Mouse (Mus musculus) lung, postnatal 4 days (tissue): ENCODE data around the gene Fkbp4.

Source experiments
- DNase-seq, 2 experiments: peaks; one replicate each; pipeline ENCODE4 v3.0.0; 2021

Fkbp4 gene

GRCm38 (mm10) chr6:128438317-128438870 is at the start of gene Fkbp4:
Fkbp4 (minus strand) TSS chr6:128438677.
- peak; percentile 96 to 97 for DNase-seq

GRCm38 (mm10) chr6:128487736-128488135 is 49.3 kb upstream of the Fkbp4 start:
- DNase-seq = no peak

- peak; percentile 89 to 96 for DNase-seq
Observed at GRCm38 (mm10) chr6:128479463-128480454, 41.3 kb upstream of the Fkbp4 start.

GRCm38 (mm10) chr6:128477495-128477894 is 39.0 kb upstream of the Fkbp4 start:
- no peak for DNase-seq

- DNase-seq = no peak
Observed at GRCm38 (mm10) chr6:128474112-128474511, 35.6 kb upstream of the Fkbp4 start.

- peak; percentile 63 to 74 for DNase-seq
Observed at GRCm38 (mm10) chr6:128469451-128469850, 31.0 kb upstream of the Fkbp4 start.

GRCm38 (mm10) chr6:128467298-128467697 is 28.8 kb upstream of the Fkbp4 start:
- no peak for DNase-seq

- no peak for DNase-seq
Observed at GRCm38 (mm10) chr6:128466563-128466962, 28.1 kb upstream of the Fkbp4 start.

- DNase-seq = no peak
Observed at GRCm38 (mm10) chr6:128466043-128466442, 27.6 kb upstream of the Fkbp4 start.

- DNase-seq = no peak
Observed at GRCm38 (mm10) chr6:128464996-128465395, 26.5 kb upstream of the Fkbp4 start.

GRCm38 (mm10) chr6:128461606-128462005 is 23.1 kb upstream of the Fkbp4 start:
- no peak for DNase-seq

- DNase-seq = no peak
Observed at GRCm38 (mm10) chr6:128460729-128461503, 22.4 kb upstream of the Fkbp4 start.

- no peak for DNase-seq
Observed at GRCm38 (mm10) chr6:128460321-128460720, 21.8 kb upstream of the Fkbp4 start.

- no peak for DNase-seq
Observed at GRCm38 (mm10) chr6:128457186-128457585, 18.7 kb upstream of the Fkbp4 start.

- DNase-seq = no peak
Observed at GRCm38 (mm10) chr6:128455835-128456605, 17.5 kb upstream of the Fkbp4 start.

- DNase-seq = no peak
Observed at GRCm38 (mm10) chr6:128447063-128447462, 8.6 kb upstream of the Fkbp4 start.

GRCm38 (mm10) chr6:128445761-128446535 is 7.5 kb upstream of the Fkbp4 start:
- DNase-seq = peak; percentile 35 to 69

- no peak for DNase-seq
Observed at GRCm38 (mm10) chr6:128440238-128440637, 1.8 kb upstream of the Fkbp4 start.

GRCm38 (mm10) chr6:128438871-128439341 is 429 bp upstream of the Fkbp4 start:
- peak; percentile 28 to 52 for DNase-seq

- DNase-seq = peak; percentile 78 to 86
Observed at GRCm38 (mm10) chr6:128437731-128438316, 653 bp downstream of the Fkbp4 start.

GRCm38 (mm10) chr6:128437288-128437687 is 1.2 kb downstream of the Fkbp4 start:
- DNase-seq = no peak
